Mouse (Mus musculus): Measurements from ENCODE around the gene Vav1. TPM values are rescaled to one million over a fixed set of nuclear protein-coding genes. Genes with fewer than 3 reads are reported as not detected.

The Vav1 gene
- polyA plus RNA-seq, 1 experiment from 2014 or later = 2.7 TPM

Other genes with a start within 250 kb of the Vav1 start
- gene Khsrp, start 247.6 kb upstream of the Vav1 start, polyA plus RNA-seq (2016; fragmentation: Nextera tagmentation; extraction: Ambion mirVana) = 30.1 and 31.3 TPM in 2 replicates
- not detected in 2 replicates for gene Slc25a41, start 237.4 kb upstream of the Vav1 start, polyA plus RNA-seq (2016; fragmentation: Nextera tagmentation; extraction: Ambion mirVana)
- 0.65 and 3.6 TPM in 2 replicates for gene Crb3, start 220.0 kb upstream of the Vav1 start, polyA plus RNA-seq (2016; fragmentation: Nextera tagmentation; extraction: Ambion mirVana)
- gene Slc25a23, start 219.2 kb upstream of the Vav1 start, polyA plus RNA-seq (2016; fragmentation: Nextera tagmentation; extraction: Ambion mirVana) = 8.6 and 8.7 TPM in 2 replicates
- 0.68 and 2.2 TPM in 2 replicates for gene Dennd1c, start 200.6 kb upstream of the Vav1 start, polyA plus RNA-seq (2016; fragmentation: Nextera tagmentation; extraction: Ambion mirVana)
- 9.1 and 14.7 TPM in 2 replicates for gene Tubb4a, start 191.3 kb upstream of the Vav1 start, polyA plus RNA-seq (2016; fragmentation: Nextera tagmentation; extraction: Ambion mirVana)
- 5.7 and 7.0 TPM in 2 replicates for gene Tnfsf9, start 173.8 kb upstream of the Vav1 start, polyA plus RNA-seq (2016; fragmentation: Nextera tagmentation; extraction: Ambion mirVana)
- not detected in 2 replicates for gene Cd70, start 129.3 kb upstream of the Vav1 start, polyA plus RNA-seq (2016; fragmentation: Nextera tagmentation; extraction: Ambion mirVana)
- 0.27 and 0.28 TPM in 2 replicates for gene Tnfsf14, start 84.9 kb upstream of the Vav1 start, polyA plus RNA-seq (2016; fragmentation: Nextera tagmentation; extraction: Ambion mirVana)
- 0.46 and 5.3 TPM in 2 replicates for gene C3, start 51.0 kb upstream of the Vav1 start, polyA plus RNA-seq (2016; fragmentation: Nextera tagmentation; extraction: Ambion mirVana)
- 25.2 and 28.6 TPM in 2 replicates for gene Gpr108, start 30.7 kb upstream of the Vav1 start, polyA plus RNA-seq (2016; fragmentation: Nextera tagmentation; extraction: Ambion mirVana)
- gene Trip10, start 29.6 kb upstream of the Vav1 start, polyA plus RNA-seq (2016; fragmentation: Nextera tagmentation; extraction: Ambion mirVana) = 44.4 and 46.8 TPM in 2 replicates
- 0.36 and 0.60 TPM in 2 replicates for gene Adgre1, start 79.6 kb downstream of the Vav1 start, polyA plus RNA-seq (2016; fragmentation: Nextera tagmentation; extraction: Ambion mirVana)

Data from heart, embryonic 10.5 days (tissue).